In the genomic region with DNA sequence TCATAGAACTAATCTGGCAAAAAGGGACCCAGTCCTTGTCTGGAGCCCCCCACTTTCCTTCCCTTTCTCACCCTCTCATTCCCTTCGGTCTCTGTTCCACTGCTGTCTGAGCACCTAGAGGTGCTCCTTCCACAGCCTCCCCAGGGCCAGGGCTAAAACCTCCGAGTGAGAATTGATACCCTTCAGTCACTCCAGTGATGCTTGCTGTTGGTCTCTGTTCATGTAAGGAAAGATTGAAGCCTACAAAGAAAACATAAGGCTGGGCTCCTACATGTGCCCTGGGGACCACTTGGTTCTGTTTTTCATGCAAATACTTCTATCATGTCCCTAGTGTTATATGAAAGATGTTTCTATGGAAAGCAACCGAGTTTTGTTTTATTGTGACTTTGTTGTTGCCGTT, we compare ENCODE assay signal across 26 mouse cellular contexts. TPM values are rescaled to one million over a fixed set of nuclear protein-coding genes. Genes with fewer than 3 reads are reported as not detected.
DNase-seq lines count a peak whose midpoint lies in the region; ATAC-seq lines count a peak whose summit lies in the region.
"Had no signal": no experiment of that assay in that cellular context is flagged by ENCODE, and none has a peak within 500 bp of the region (broad histone marks: within the 10 kb centered on the region; RNA-seq: fewer than 3 reads in every experiment).

No protein-coding gene starts in this region.

- ATAC-seq in hindbrain, embryonic 12.5 days (ENCODE audit: low FRiP score): no peak
- ATAC-seq in midbrain, embryonic 16.5 days: no peak
- no peak for ATAC-seq in kidney, embryonic 16.5 days (ENCODE audit: low FRiP score, low TSS enrichment)
- ATAC-seq: forebrain, embryonic 14.5 days; intestine, postnatal 0 days had no signal

- 8% methylated on average over 4 of the region's 4 CpGs for WGBS in hindbrain, embryonic 12.5 days
- under 1% methylated on average over 4 of the region's 4 CpGs for WGBS in midbrain, embryonic 10.5 days
- 8% methylated on average over 4 of the region's 4 CpGs for WGBS in midbrain, embryonic 16.5 days
- 8% methylated on average over 4 of the region's 4 CpGs for WGBS in kidney, embryonic 16.5 days

- peak overlapping the region; percentile 42; the same call in 1 of the 2 replicates for H3K4me2 ChIP-seq in hindbrain, embryonic 12.5 days (replicated peaks)
- peak overlapping the region; percentile 44; the same call in 1 of the 2 replicates for H3K4me2 ChIP-seq in midbrain, embryonic 16.5 days (ENCODE audit: low read length)
- H3K4me2 ChIP-seq in kidney, embryonic 16.5 days (replicated peaks; ENCODE audit: low read depth, low read length): no peak overlapping the region
- H3K4me2 ChIP-seq: heart, embryonic 11.5 days; liver, embryonic 13.5 days; neural tube, embryonic 13.5 days; stomach, embryonic 15.5 days had no signal

- peak overlapping the region; percentile 66 for H3K27ac ChIP-seq in hindbrain, embryonic 12.5 days
- peak overlapping the region; percentile 94 for H3K27ac ChIP-seq in midbrain, embryonic 10.5 days (replicated peaks)
- no peak overlapping the region for H3K27ac ChIP-seq in midbrain, embryonic 16.5 days (ENCODE audit: low read length)
- no peak overlapping the region for H3K27ac ChIP-seq in kidney, embryonic 16.5 days (ENCODE audit: low read length)
- H3K27ac ChIP-seq: kidney, embryonic 15.5 days; liver, embryonic 13.5 days; neural tube, embryonic 13.5 days; stomach, embryonic 15.5 days had no signal

- no peak overlapping the region for H3K9ac ChIP-seq in hindbrain, embryonic 12.5 days
- no peak overlapping the region for H3K9ac ChIP-seq in midbrain, embryonic 16.5 days (ENCODE audit: low read depth, low read length)
- H3K9ac ChIP-seq in kidney, embryonic 16.5 days (replicated peaks; ENCODE audit: low read length): no peak overlapping the region
- H3K9ac ChIP-seq: kidney, embryonic 15.5 days; liver, embryonic 13.5 days; neural tube, embryonic 13.5 days; stomach, embryonic 15.5 days had no signal

- no peaks in the 10 kb centered on the region for H3K9me3 ChIP-seq in hindbrain, embryonic 12.5 days (replicated peaks)
- no peaks in the 10 kb centered on the region for H3K9me3 ChIP-seq in midbrain, embryonic 10.5 days (replicated peaks)
- H3K9me3 ChIP-seq in midbrain, embryonic 16.5 days (replicated peaks; ENCODE audit: control insufficient read depth, low read length, poor library complexity, severe bottlenecking): no peaks in the 10 kb centered on the region
- no peaks in the 10 kb centered on the region for H3K9me3 ChIP-seq in kidney, embryonic 16.5 days (ENCODE audit: low read length)
- H3K9me3 ChIP-seq: kidney, embryonic 15.5 days; liver, embryonic 13.5 days; megakaryocyte, embryonic 14.5 days; neural tube, embryonic 13.5 days; stomach, embryonic 15.5 days had no signal

- peaks cover 9% of the 10 kb centered on the region; the same call in 1 of the 2 replicates for H3K4me1 ChIP-seq in hindbrain, embryonic 12.5 days
- peaks cover 90% of the 10 kb centered on the region for H3K4me1 ChIP-seq in midbrain, embryonic 10.5 days
- peaks cover 9% of the 10 kb centered on the region; the same call in 1 of the 2 replicates for H3K4me1 ChIP-seq in midbrain, embryonic 16.5 days (ENCODE audit: control insufficient read depth, insufficient read depth, low read length)
- no peaks in the 10 kb centered on the region for H3K4me1 ChIP-seq in kidney, embryonic 16.5 days (ENCODE audit: insufficient read depth, low read length)
- H3K4me1 ChIP-seq: liver, embryonic 13.5 days; stomach, embryonic 15.5 days had no signal

- H3K27me3 ChIP-seq in hindbrain, embryonic 12.5 days: peaks cover 94% of the 10 kb centered on the region
- peaks cover 99% of the 10 kb centered on the region for H3K27me3 ChIP-seq in midbrain, embryonic 10.5 days (ENCODE audit: low read depth, poor library complexity, severe bottlenecking)
- peaks cover 28% of the 10 kb centered on the region for H3K27me3 ChIP-seq in midbrain, embryonic 16.5 days (ENCODE audit: control insufficient read depth, insufficient read depth, low read depth, low read length)
- peaks cover 96% of the 10 kb centered on the region for H3K27me3 ChIP-seq in kidney, embryonic 16.5 days (ENCODE audit: insufficient read depth, low read length)

- peak; percentile 25 for DNase-seq in embryo, embryonic 10.5 days (ENCODE audit: low spot score)
- no peak for DNase-seq in embryo, embryonic 11 days
- no peak for DNase-seq in midbrain, embryonic 10.5 days (ENCODE audit: low spot score)
- no peak for DNase-seq in adrenal gland, adult 8-10 months
- DNase-seq: adrenal gland, postnatal 25 days; cerebellum, adult 9-11 months; gastrocnemius, postnatal 10 days; kidney, postnatal 4 days; liver, embryonic 13.5 days; lung, adult 2 months; right cerebral cortex, adult 18-20 months; right cerebral cortex, postnatal 4 days; thymus, postnatal 25 days had no signal

- H3K4me3 ChIP-seq in hindbrain, embryonic 12.5 days: no peak overlapping the region
- H3K4me3 ChIP-seq in midbrain, embryonic 10.5 days: peak overlapping the region; percentile 51
- H3K4me3 ChIP-seq in midbrain, embryonic 16.5 days (ENCODE audit: low read depth, low read length): no peak overlapping the region
- H3K4me3 ChIP-seq in kidney, embryonic 16.5 days (ENCODE audit: low read length): no peak overlapping the region
- H3K4me3 ChIP-seq: kidney, embryonic 15.5 days; liver, embryonic 13.5 days; megakaryocyte, embryonic 14.5 days; neural tube, embryonic 13.5 days; stomach, embryonic 15.5 days had no signal

- H3K36me3 ChIP-seq in hindbrain, embryonic 12.5 days: no peaks in the 10 kb centered on the region
- peaks cover 13% of the 10 kb centered on the region for H3K36me3 ChIP-seq in midbrain, embryonic 10.5 days
- H3K36me3 ChIP-seq in midbrain, embryonic 16.5 days (ENCODE audit: control insufficient read depth, insufficient read depth, low read length): no peaks in the 10 kb centered on the region
- no peaks in the 10 kb centered on the region for H3K36me3 ChIP-seq in kidney, embryonic 16.5 days (ENCODE audit: insufficient read depth, low read length)
- H3K36me3 ChIP-seq: kidney, embryonic 15.5 days; liver, embryonic 13.5 days; neural tube, embryonic 13.5 days; stomach, embryonic 15.5 days had no signal

RNA-seq across cellular contexts. Expression of a gene that starts 10.5 kb away (rescaled TPM):
- polyA plus RNA-seq in hindbrain, embryonic 12.5 days (2016; fragmentation: Nextera tagmentation; extraction: Ambion mirVana): 0.66 and 0.86 TPM in 2 replicates
- 0.84 and 1.1 TPM in 2 replicates for polyA plus RNA-seq in midbrain, embryonic 10.5 days (2016; fragmentation: Nextera tagmentation; extraction: Ambion mirVana)
- 0.55 and 0.72 TPM in 2 replicates for polyA plus RNA-seq in midbrain, embryonic 16.5 days (2015; fragmentation: Nextera tagmentation; extraction: Ambion mirVana)
- polyA plus RNA-seq in kidney, embryonic 16.5 days (2015; fragmentation: Nextera tagmentation; extraction: Ambion mirVana): 0.07 and 0.13 TPM in 2 replicates
- total RNA-seq in adrenal gland, adult 8-10 months (2022): under 1 TPM in 2 of 4 experiments, not detected in 2; 0.38 to 0.41 TPM
- total RNA-seq: granulocyte monocyte progenitor cell, adult 5-6 weeks had no signal
- polyA plus RNA-seq: embryonic facial prominence, embryonic 14.5 days; forebrain, embryonic 14.5 days; heart, embryonic 11.5 days; heart, postnatal 0 days; intestine, postnatal 0 days; liver, embryonic 13.5 days; lung, adult 2 months; neural tube, embryonic 13.5 days; stomach, embryonic 15.5 days had no signal

Comparison
In these comparisons a context has a peak if more than half of its experiments do, and no peak if none do; other contexts are left out.
1. H3K27ac ChIP-seq: peak in hindbrain, embryonic 12.5 days (single experiment) and midbrain, embryonic 10.5 days (single experiment); none in midbrain, embryonic 16.5 days (single experiment) and kidney, embryonic 16.5 days (single experiment).